Comparison of ENCODE assay signal across 8 mouse cellular contexts in the genomic region with DNA sequence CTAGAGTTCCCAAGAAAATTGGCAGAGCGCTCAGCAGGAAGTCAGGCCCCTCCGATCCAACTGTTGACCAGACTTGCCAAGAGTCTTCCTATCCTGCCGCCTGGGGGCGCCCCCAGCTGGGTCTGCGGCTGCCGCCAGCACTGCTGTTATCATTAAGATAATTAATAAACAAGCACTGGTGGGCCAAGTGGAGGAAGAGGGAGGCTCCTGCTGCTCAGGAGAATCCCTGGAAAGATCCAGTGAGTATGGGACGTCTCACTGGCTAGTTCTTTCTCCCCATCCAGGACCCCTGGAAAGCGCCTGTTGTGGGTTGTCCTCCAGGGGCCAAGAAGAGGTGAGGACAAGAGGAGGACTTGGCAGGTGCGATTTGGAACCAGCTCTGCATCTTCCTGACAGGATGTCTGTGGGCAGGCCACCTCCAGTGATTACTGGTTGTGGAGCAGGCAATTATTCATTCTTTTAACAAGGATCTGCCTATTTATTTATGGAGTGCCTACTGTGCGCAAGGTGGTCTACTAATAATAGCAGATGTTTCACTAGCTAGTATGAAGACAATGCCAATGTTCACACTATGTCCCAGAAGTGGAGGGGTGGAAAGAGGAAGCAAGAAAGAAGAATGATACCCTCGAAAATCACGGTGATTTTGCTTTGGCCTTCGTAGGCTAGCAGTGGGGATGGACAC. TPM values are rescaled to one million over a fixed set of nuclear protein-coding genes. Genes with fewer than 3 reads are reported as not detected.
DNase-seq lines count a peak whose midpoint lies in the region; ATAC-seq and TF ChIP-seq lines count a peak whose summit lies in the region.

No protein-coding gene starts in this region.

- TF ChIP-seq CTCF in midbrain, postnatal 0 days (IDR thresholded peaks at IDR 0.05): peak; percentile 58

- H3K9me3 ChIP-seq in hindbrain, embryonic 10.5 days: no peaks in the 10 kb centered on the region
- H3K9me3 ChIP-seq in hindbrain, embryonic 12.5 days (replicated peaks): no peaks in the 10 kb centered on the region
- H3K9me3 ChIP-seq in embryonic facial prominence, embryonic 14.5 days (ENCODE audit: control insufficient read depth, low read length): no peaks in the 10 kb centered on the region
- H3K9me3 ChIP-seq in hindbrain, embryonic 11.5 days (ENCODE audit: control insufficient read depth, low read length): no peaks in the 10 kb centered on the region
- H3K9me3 ChIP-seq in limb, embryonic 15.5 days: no peaks in the 10 kb centered on the region
- no peaks in the 10 kb centered on the region for H3K9me3 ChIP-seq in midbrain, postnatal 0 days (ENCODE audit: low read length)

- H3K27ac ChIP-seq in hindbrain, embryonic 10.5 days: no peak overlapping the region
- H3K27ac ChIP-seq in hindbrain, embryonic 12.5 days: no peak overlapping the region
- no peak overlapping the region for H3K27ac ChIP-seq in embryonic facial prominence, embryonic 14.5 days (replicated peaks; ENCODE audit: low read depth, low read length)
- no peak overlapping the region for H3K27ac ChIP-seq in hindbrain, embryonic 11.5 days (ENCODE audit: low read depth, low read length)
- H3K27ac ChIP-seq in limb, embryonic 15.5 days: no peak overlapping the region
- H3K27ac ChIP-seq in midbrain, postnatal 0 days (ENCODE audit: low read depth, low read length): no peak overlapping the region

- DNase-seq in hindbrain, embryonic 10.5 days (ENCODE audit: low spot score): peak; percentile 69
- DNase-seq in adrenal gland, adult 8-10 months: peak; percentile 14
- peak; percentile 68 for DNase-seq in embryonic facial prominence, embryonic 14.5 days (ENCODE audit: low spot score)
- peak; percentile 73 for DNase-seq in hindbrain, embryonic 11.5 days (ENCODE audit: low spot score)
- peak; percentile 76 for DNase-seq in midbrain, postnatal 0 days (ENCODE audit: low spot score)
- DNase-seq in thymus, postnatal 36 days: peak; percentile 32 to 35

- H3K9ac ChIP-seq in hindbrain, embryonic 12.5 days: no peak overlapping the region
- no peak overlapping the region for H3K9ac ChIP-seq in embryonic facial prominence, embryonic 14.5 days (ENCODE audit: low read depth, low read length)
- no peak overlapping the region for H3K9ac ChIP-seq in hindbrain, embryonic 11.5 days (ENCODE audit: low read depth, low read length)
- H3K9ac ChIP-seq in limb, embryonic 15.5 days: no peak overlapping the region
- H3K9ac ChIP-seq in midbrain, postnatal 0 days (replicated peaks; ENCODE audit: low read length, poor library complexity, severe bottlenecking): no peak overlapping the region

- H3K4me2 ChIP-seq in hindbrain, embryonic 12.5 days (replicated peaks): no peak overlapping the region
- H3K4me2 ChIP-seq in embryonic facial prominence, embryonic 14.5 days (ENCODE audit: low read depth, low read length): 0 out of 2 replicates have a peak overlapping the region, but pooled peaks have one; percentile 95
- peak overlapping the region; percentile 98; the same call in 1 of the 2 replicates for H3K4me2 ChIP-seq in hindbrain, embryonic 11.5 days (replicated peaks; ENCODE audit: low read depth, low read length)
- H3K4me2 ChIP-seq in limb, embryonic 15.5 days: peak overlapping the region; percentile 90
- no peak overlapping the region for H3K4me2 ChIP-seq in midbrain, postnatal 0 days (ENCODE audit: low read depth, low read length, poor library complexity, severe bottlenecking)

- H3K4me1 ChIP-seq in hindbrain, embryonic 10.5 days (replicated peaks): peaks cover 49% of the 10 kb centered on the region
- H3K4me1 ChIP-seq in hindbrain, embryonic 12.5 days: peaks cover 30% of the 10 kb centered on the region
- peaks cover 16% of the 10 kb centered on the region for H3K4me1 ChIP-seq in embryonic facial prominence, embryonic 14.5 days (ENCODE audit: control insufficient read depth, insufficient read depth, low read length)
- peaks cover 11% of the 10 kb centered on the region for H3K4me1 ChIP-seq in hindbrain, embryonic 11.5 days (replicated peaks; ENCODE audit: control insufficient read depth, insufficient read depth, low read length)
- peaks cover 40% of the 10 kb centered on the region for H3K4me1 ChIP-seq in limb, embryonic 15.5 days
- no peaks in the 10 kb centered on the region for H3K4me1 ChIP-seq in midbrain, postnatal 0 days (ENCODE audit: insufficient read depth, low read length)

- H3K4me3 ChIP-seq in hindbrain, embryonic 10.5 days: 0 out of 2 replicates have a peak overlapping the region, but pooled peaks have one; percentile 87
- no peak overlapping the region for H3K4me3 ChIP-seq in hindbrain, embryonic 12.5 days
- H3K4me3 ChIP-seq in embryonic facial prominence, embryonic 14.5 days (ENCODE audit: low read depth, low read length): peak overlapping the region; percentile 87; the same call in 1 of the 2 replicates
- peak overlapping the region; percentile 88; the same call in 1 of the 2 replicates for H3K4me3 ChIP-seq in hindbrain, embryonic 11.5 days (ENCODE audit: low read depth, low read length)
- H3K4me3 ChIP-seq in limb, embryonic 15.5 days: peak overlapping the region; percentile 85
- H3K4me3 ChIP-seq in midbrain, postnatal 0 days (ENCODE audit: low read depth, low read length): peak overlapping the region; percentile 82

- H3K27me3 ChIP-seq in hindbrain, embryonic 10.5 days (ENCODE audit: insufficient read depth, poor library complexity, severe bottlenecking): peaks cover 52% of the 10 kb centered on the region
- peaks cover 30% of the 10 kb centered on the region for H3K27me3 ChIP-seq in hindbrain, embryonic 12.5 days
- H3K27me3 ChIP-seq in embryonic facial prominence, embryonic 14.5 days (replicated peaks; ENCODE audit: control insufficient read depth, insufficient read depth, low read length): peaks cover 10% of the 10 kb centered on the region; the same call in 1 of the 2 replicates
- peaks cover 6% of the 10 kb centered on the region; the same call in 1 of the 2 replicates for H3K27me3 ChIP-seq in hindbrain, embryonic 11.5 days (ENCODE audit: control insufficient read depth, insufficient read depth, low read length)
- peaks cover 14% of the 10 kb centered on the region for H3K27me3 ChIP-seq in limb, embryonic 15.5 days
- H3K27me3 ChIP-seq in midbrain, postnatal 0 days (ENCODE audit: insufficient read depth, low read length): 0 out of 2 replicates have a peak, but pooled peaks cover 4% of the 10 kb centered on the region

- H3K36me3 ChIP-seq in hindbrain, embryonic 10.5 days: no peaks in the 10 kb centered on the region; the same call in 1 of the 2 replicates
- no peaks in the 10 kb centered on the region for H3K36me3 ChIP-seq in hindbrain, embryonic 12.5 days
- H3K36me3 ChIP-seq in embryonic facial prominence, embryonic 14.5 days (ENCODE audit: control insufficient read depth, insufficient read depth, low read length): 0 out of 2 replicates have a peak, but pooled peaks cover 3% of the 10 kb centered on the region
- H3K36me3 ChIP-seq in hindbrain, embryonic 11.5 days (ENCODE audit: control insufficient read depth, insufficient read depth, low read length): no peaks in the 10 kb centered on the region
- 0 out of 2 replicates have a peak, but pooled peaks cover 2% of the 10 kb centered on the region for H3K36me3 ChIP-seq in limb, embryonic 15.5 days
- H3K36me3 ChIP-seq in midbrain, postnatal 0 days (ENCODE audit: insufficient read depth, low read length): no peaks in the 10 kb centered on the region

- 12% methylated on average over 13 of the region's 13 CpGs for WGBS in hindbrain, embryonic 10.5 days
- 14% methylated on average over 13 of the region's 13 CpGs for WGBS in hindbrain, embryonic 12.5 days
- WGBS in embryonic facial prominence, embryonic 14.5 days: 11% methylated on average over 12 of the region's 13 CpGs
- 11% methylated on average over 13 of the region's 13 CpGs for WGBS in hindbrain, embryonic 11.5 days
- WGBS in limb, embryonic 15.5 days: 12% methylated on average over 12 of the region's 13 CpGs
- 14% methylated on average over 13 of the region's 13 CpGs for WGBS in midbrain, postnatal 0 days

- ATAC-seq in hindbrain, embryonic 12.5 days (ENCODE audit: low FRiP score): no peak
- ATAC-seq in embryonic facial prominence, embryonic 14.5 days (ENCODE audit: low read depth): no peak
- ATAC-seq in hindbrain, embryonic 11.5 days (ENCODE audit: low FRiP score): no peak
- ATAC-seq in limb, embryonic 15.5 days (ENCODE audit: insufficient number of reproducible peaks, low FRiP score, low TSS enrichment, low read depth): no peak
- no peak for ATAC-seq in midbrain, postnatal 0 days (ENCODE audit: low FRiP score)

RNA-seq across cellular contexts. Expression of gene Tyro3, which starts 0.9 kb away (rescaled TPM):
- 21.5 and 23.5 TPM in 2 replicates for polyA plus RNA-seq in hindbrain, embryonic 10.5 days (2016; fragmentation: Nextera tagmentation; extraction: Ambion mirVana)
- polyA plus RNA-seq in hindbrain, embryonic 12.5 days (2016; fragmentation: Nextera tagmentation; extraction: Ambion mirVana): 27.1 and 27.8 TPM in 2 replicates
- total RNA-seq in adrenal gland, adult 8-10 months (2022): 1 to 10 TPM; 3.9 to 5.2 (median 4.4) TPM
- 20.2 and 23.6 TPM in 2 replicates for polyA plus RNA-seq in embryonic facial prominence, embryonic 14.5 days (2014; fragmentation: Nextera tagmentation; extraction: Ambion mirVana)
- 16.6 and 17.5 TPM in 2 replicates for polyA plus RNA-seq in hindbrain, embryonic 11.5 days (2014; fragmentation: Nextera tagmentation; extraction: Ambion mirVana)
- 28.7 and 32.6 TPM in 2 replicates for polyA plus RNA-seq in limb, embryonic 15.5 days (2015; fragmentation: Nextera tagmentation; extraction: Ambion mirVana)
- 66.3 and 72.0 TPM in 2 replicates for total RNA-seq in midbrain, postnatal 0 days (2014; rRNA removed)
- 21.3 and 21.8 TPM in 2 replicates for polyA plus RNA-seq in midbrain, postnatal 0 days (2015; fragmentation: Nextera tagmentation; extraction: Ambion mirVana)

RNA-seq across cellular contexts. Expression of gene Rpap1, which starts 11.1 kb away (rescaled TPM):
- polyA plus RNA-seq in hindbrain, embryonic 10.5 days (2016; fragmentation: Nextera tagmentation; extraction: Ambion mirVana): 40.2 and 41.6 TPM in 2 replicates
- polyA plus RNA-seq in hindbrain, embryonic 12.5 days (2016; fragmentation: Nextera tagmentation; extraction: Ambion mirVana): 29.3 and 31.0 TPM in 2 replicates
- total RNA-seq in adrenal gland, adult 8-10 months (2022): 10 to 100 TPM; 18.2 to 30.2 (median 22.7) TPM
- 18.3 and 22.3 TPM in 2 replicates for polyA plus RNA-seq in embryonic facial prominence, embryonic 14.5 days (2014; fragmentation: Nextera tagmentation; extraction: Ambion mirVana)
- 19.0 and 19.9 TPM in 2 replicates for polyA plus RNA-seq in hindbrain, embryonic 11.5 days (2014; fragmentation: Nextera tagmentation; extraction: Ambion mirVana)
- polyA plus RNA-seq in limb, embryonic 15.5 days (2015; fragmentation: Nextera tagmentation; extraction: Ambion mirVana): 22.1 and 22.2 TPM in 2 replicates
- total RNA-seq in midbrain, postnatal 0 days (2014; rRNA removed): 16.0 and 20.5 TPM in 2 replicates
- polyA plus RNA-seq in midbrain, postnatal 0 days (2015; fragmentation: Nextera tagmentation; extraction: Ambion mirVana): 11.1 and 11.4 TPM in 2 replicates

RNA-seq across cellular contexts. Expression of gene Ltk, which starts 38.2 kb away (rescaled TPM):
- polyA plus RNA-seq in hindbrain, embryonic 10.5 days (2016; fragmentation: Nextera tagmentation; extraction: Ambion mirVana): not detected in 2 replicates
- polyA plus RNA-seq in hindbrain, embryonic 12.5 days (2016; fragmentation: Nextera tagmentation; extraction: Ambion mirVana): 0.23 and 0.34 TPM in 2 replicates
- total RNA-seq in adrenal gland, adult 8-10 months (2022): 1 to 10 TPM in 3 of 4 experiments, under 1 TPM in 1; 0.78 to 2.3 (median 1.6) TPM
- polyA plus RNA-seq in embryonic facial prominence, embryonic 14.5 days (2014; fragmentation: Nextera tagmentation; extraction: Ambion mirVana): 0.14 and 0.29 TPM in 2 replicates
- polyA plus RNA-seq in hindbrain, embryonic 11.5 days (2014; fragmentation: Nextera tagmentation; extraction: Ambion mirVana): 0.08 and 0.46 TPM in 2 replicates
- not detected in 2 replicates for polyA plus RNA-seq in limb, embryonic 15.5 days (2015; fragmentation: Nextera tagmentation; extraction: Ambion mirVana)
- total RNA-seq in midbrain, postnatal 0 days (2014; rRNA removed): 8.1 and 9.9 TPM in 2 replicates
- 2.7 and 3.2 TPM in 2 replicates for polyA plus RNA-seq in midbrain, postnatal 0 days (2015; fragmentation: Nextera tagmentation; extraction: Ambion mirVana)

RNA-seq across cellular contexts. Expression of gene Itpka, which starts 56.2 kb away (rescaled TPM):
- polyA plus RNA-seq in hindbrain, embryonic 10.5 days (2016; fragmentation: Nextera tagmentation; extraction: Ambion mirVana): 1.0 and 1.2 TPM in 2 replicates
- 0.53 TPM in 2 replicates for polyA plus RNA-seq in hindbrain, embryonic 12.5 days (2016; fragmentation: Nextera tagmentation; extraction: Ambion mirVana)
- 1 to 10 TPM; 1.5 to 2.0 (median 1.8) TPM for total RNA-seq in adrenal gland, adult 8-10 months (2022)
- polyA plus RNA-seq in embryonic facial prominence, embryonic 14.5 days (2014; fragmentation: Nextera tagmentation; extraction: Ambion mirVana): 0.84 and 1.2 TPM in 2 replicates
- 0.60 and 0.89 TPM in 2 replicates for polyA plus RNA-seq in hindbrain, embryonic 11.5 days (2014; fragmentation: Nextera tagmentation; extraction: Ambion mirVana)
- polyA plus RNA-seq in limb, embryonic 15.5 days (2015; fragmentation: Nextera tagmentation; extraction: Ambion mirVana): 0.31 and 0.55 TPM in 2 replicates
- total RNA-seq in midbrain, postnatal 0 days (2014; rRNA removed): 0.42 and 3.4 TPM in 2 replicates
- 0.50 and 0.57 TPM in 2 replicates for polyA plus RNA-seq in midbrain, postnatal 0 days (2015; fragmentation: Nextera tagmentation; extraction: Ambion mirVana)

Comparison
In these comparisons a context has a peak if more than half of its experiments do, and no peak if none do; other contexts are left out.
1. H3K4me2 ChIP-seq: peak in embryonic facial prominence, embryonic 14.5 days (single experiment), hindbrain, embryonic 11.5 days (single experiment) and limb, embryonic 15.5 days (single experiment); none in hindbrain, embryonic 12.5 days (single experiment) and midbrain, postnatal 0 days (single experiment).
2. DNase-seq: peak in every context shown above with its lines; median percentile 76 in midbrain, postnatal 0 days; 73 in hindbrain, embryonic 11.5 days; 69 in hindbrain, embryonic 10.5 days; 68 in embryonic facial prominence, embryonic 14.5 days; 34 in thymus, postnatal 36 days; 14 in adrenal gland, adult 8-10 months.